Mouse (Mus musculus) hindbrain, embryonic 12.5 days (tissue): ENCODE measurements around the gene Dmbx1. TPM values are rescaled to one million over a fixed set of nuclear protein-coding genes. Genes with fewer than 3 reads are reported as not detected.

Experiments
- ATAC-seq: fragments of 200-750 bp; cut with Nextera tagmentation; 2 replicates; pipeline ENCODE4 v1.8.0; 2017; ENCODE audit warnings: moderate TSS enrichment; ENCODE audit not compliant: low FRiP score
- H3K27ac ChIP-seq: fragments of 300-500 bp; sonication (generic); 2 replicates; pipeline ENCODE4 v1.5.1; 2016; ENCODE audit warnings: mild to moderate bottlenecking
- H3K27me3 ChIP-seq: fragments of 300-500 bp; sonication (generic); 2 replicates; pipeline ENCODE4 v1.6.1; 2016; ENCODE audit warnings: mild to moderate bottlenecking
- H3K36me3 ChIP-seq: fragments of 300-500 bp; sonication (generic); 2 replicates; pipeline ENCODE4 v1.6.1; 2016; ENCODE audit warnings: mild to moderate bottlenecking
- H3K4me1 ChIP-seq: fragments of 300-500 bp; sonication (generic); 2 replicates; pipeline ENCODE4 v1.6.1; 2016
- H3K4me2 ChIP-seq: fragments of 300-500 bp; sonication (generic); replicated peaks from 2 replicates; pipeline ENCODE4 v1.6.1; 2016; ENCODE audit warnings: mild to moderate bottlenecking
- H3K4me3 ChIP-seq: fragments of 300-500 bp; sonication (generic); 2 replicates; pipeline ENCODE4 v1.5.1; 2016; ENCODE audit warnings: mild to moderate bottlenecking
- H3K9ac ChIP-seq: fragments of 300-500 bp; sonication (generic); 2 replicates; pipeline ENCODE4 v1.6.1; 2016; ENCODE audit warnings: mild to moderate bottlenecking, moderate library complexity
- H3K9me3 ChIP-seq: fragments of 300-500 bp; sonication (generic); replicated peaks from 2 replicates; pipeline ENCODE4 v1.6.1; 2016; ENCODE audit warnings: mild to moderate bottlenecking
- WGBS: fragments of 180-500 bp; shearing (Covaris S2); methylation state at CpG from one replicate; pipeline ENCODE4 v1.1.7; 2016; 5-methylcytosine and 5-hydroxymethylcytosine counted together
- polyA plus RNA-seq: library from polyadenylated mRNA; unstranded; fragments of >200 nt; fragmentation: Nextera tagmentation; extraction: Ambion mirVana; gene quantifications from 2 replicates; pipeline ENCODE4 v1.2.1, GENCODE M21; 2016

Gene Dmbx1
- polyA plus RNA-seq, 1 experiment from 2014 or later: 14.7 TPM

GRCm38 (mm10) chr4:115878216-115878678 is 61.5 kb downstream of the Dmbx1 start:
- no peak overlapping the region for H3K4me3 ChIP-seq
- H3K4me2 ChIP-seq: peak overlapping the region; percentile 32
- peak; percentile 68 for ATAC-seq
- peaks cover 45% of the 10 kb centered on the region for H3K4me1 ChIP-seq
- H3K36me3 ChIP-seq: peaks cover 12% of the 10 kb centered on the region
- H3K27me3 ChIP-seq: no peaks in the 10 kb centered on the region
- peak overlapping the region; percentile 44; the same call in 1 of the 2 replicates for H3K9ac ChIP-seq
- H3K27ac ChIP-seq: peak overlapping the region; percentile 80
- WGBS: under 1% methylated on average over 11 of the region's 11 CpGs
- no peaks in the 10 kb centered on the region for H3K9me3 ChIP-seq

- H3K36me3 ChIP-seq: peaks cover 20% of the 10 kb centered on the region
- H3K4me2 ChIP-seq: no peak overlapping the region
- no peak overlapping the region for H3K9ac ChIP-seq
- H3K4me3 ChIP-seq: no peak overlapping the region
- 78% methylated on average over 3 of the region's 3 CpGs for WGBS
- no peak overlapping the region for H3K27ac ChIP-seq
- no peak for ATAC-seq
- peaks cover 25% of the 10 kb centered on the region for H3K4me1 ChIP-seq
- H3K27me3 ChIP-seq: no peaks in the 10 kb centered on the region
- H3K9me3 ChIP-seq: no peaks in the 10 kb centered on the region
Measured at GRCm38 (mm10) chr4:115873231-115873630, 66.5 kb downstream of the Dmbx1 start.

- 19% methylated on average over 16 of the region's 16 CpGs for WGBS
- peaks cover 22% of the 10 kb centered on the region for H3K36me3 ChIP-seq
- no peaks in the 10 kb centered on the region for H3K27me3 ChIP-seq
- H3K9ac ChIP-seq: 0 out of 2 replicates have a peak overlapping the region, but pooled peaks have one; percentile 14
- no peaks in the 10 kb centered on the region for H3K9me3 ChIP-seq
- H3K27ac ChIP-seq: no peak overlapping the region
- H3K4me2 ChIP-seq: no peak overlapping the region
- peak; percentile 51; the same call in 1 of the 2 replicates for ATAC-seq
- H3K4me3 ChIP-seq: no peak overlapping the region
- peaks cover 15% of the 10 kb centered on the region for H3K4me1 ChIP-seq
Measured at GRCm38 (mm10) chr4:115869512-115870210, 70.1 kb downstream of the Dmbx1 start.

Other genes starting within 250 kb of the Dmbx1 start
- gene Efcab14, start 202.2 kb downstream of the Dmbx1 start, polyA plus RNA-seq: 29.5 and 33.6 TPM in 2 replicates
- gene Tex38, start 158.9 kb downstream of the Dmbx1 start, polyA plus RNA-seq: 0.30 TPM in 1 of 2 replicates, not detected in the other
- gene Atpaf1, start 155.1 kb downstream of the Dmbx1 start, polyA plus RNA-seq: 41.4 and 42.1 TPM in 2 replicates
- gene Mob3c, start 111.8 kb downstream of the Dmbx1 start, polyA plus RNA-seq: 5.0 and 6.7 TPM in 2 replicates
- 28.0 and 30.8 TPM in 2 replicates for gene Mknk1, start 100.7 kb downstream of the Dmbx1 start, polyA plus RNA-seq
- gene Kncn, start 55.5 kb downstream of the Dmbx1 start, polyA plus RNA-seq: not detected in 2 replicates
- gene 6430628N08Rik, start 49.3 kb downstream of the Dmbx1 start, polyA plus RNA-seq: 0.17 TPM in 1 of 2 replicates, not detected in the other
- 7.3 and 7.7 TPM in 2 replicates for gene Faah, start 78.0 kb upstream of the Dmbx1 start, polyA plus RNA-seq
- 16.3 and 21.1 TPM in 2 replicates for gene Nsun4, start 114.0 kb upstream of the Dmbx1 start, polyA plus RNA-seq
- 333 and 361 TPM in 2 replicates for gene Uqcrh, start 135.1 kb upstream of the Dmbx1 start, polyA plus RNA-seq
- gene Lrrc41, start 135.3 kb upstream of the Dmbx1 start, polyA plus RNA-seq: 72.8 and 73.8 TPM in 2 replicates
- 28.3 and 28.5 TPM in 2 replicates for gene Rad54l, start 183.8 kb upstream of the Dmbx1 start, polyA plus RNA-seq
- 62.7 and 67.5 TPM in 2 replicates for gene Pomgnt1, start 183.9 kb upstream of the Dmbx1 start, polyA plus RNA-seq
- gene Lurap1, start 211.4 kb upstream of the Dmbx1 start, polyA plus RNA-seq: 1.6 and 2.2 TPM in 2 replicates
- gene Tspan1, start 227.7 kb upstream of the Dmbx1 start, polyA plus RNA-seq: 0.17 TPM in 1 of 2 replicates, not detected in the other
- not detected in 2 replicates for gene 1700042G07Rik, start 233.4 kb upstream of the Dmbx1 start, polyA plus RNA-seq
- not detected in 2 replicates for gene Gm49337, start 233.5 kb upstream of the Dmbx1 start, polyA plus RNA-seq